Mouse (Mus musculus): Measurements from ENCODE around the gene Zmynd10.

DNA sequence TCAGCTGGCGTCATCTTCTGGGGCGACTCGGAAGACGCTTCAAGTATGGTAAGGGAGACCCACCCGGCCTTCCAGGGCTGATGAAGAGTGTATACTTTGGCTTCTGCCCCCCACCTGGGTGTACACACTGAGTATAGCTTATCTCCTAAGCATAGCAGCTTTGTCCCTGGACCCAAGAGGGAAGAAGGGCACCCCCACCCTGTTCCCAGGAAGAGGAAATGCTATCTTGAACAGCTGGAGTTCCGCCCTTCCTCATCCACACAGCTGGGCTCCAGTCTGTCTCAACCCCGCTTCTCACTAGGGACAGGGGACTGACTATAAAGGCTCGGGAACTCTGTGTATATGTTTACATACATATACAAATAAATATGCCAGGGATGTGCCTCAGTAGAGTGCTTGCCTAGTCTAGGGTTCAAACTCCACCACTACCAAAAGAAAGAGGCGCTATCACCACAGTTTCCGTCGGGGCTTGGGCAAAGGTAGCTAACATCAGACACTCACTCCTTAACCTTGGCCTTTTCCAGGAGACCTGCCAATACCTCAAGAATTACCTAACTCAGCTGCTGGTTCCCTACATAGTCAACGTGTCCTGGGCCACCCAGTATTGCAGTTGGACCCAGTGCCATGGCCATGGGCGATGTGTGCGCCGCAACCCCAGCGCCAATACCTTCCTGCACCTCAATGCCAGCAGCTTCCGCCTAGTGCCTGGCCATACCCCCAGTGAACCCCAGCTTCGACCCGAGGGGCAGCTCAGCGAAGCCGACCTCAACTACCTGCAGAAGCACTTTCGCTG, 24.6 kb downstream of the Zmynd10 start:
- no peak for TF ChIP-seq CTCF (conservative IDR thresholded peaks at IDR 0.05; ENCODE audit: insufficient read depth, insufficient read length, low read depth, low read length)
- no peak for TF ChIP-seq POLR2A (IDR thresholded peaks at IDR 0.05; ENCODE audit: low read depth, low read length)
